Mouse (Mus musculus) 3134 (cell line): ENCODE data around the gene Smc6.

ENCODE experiments used
- DNase-seq: peaks from one replicate; pipeline ENCODE4 v3.0.0-alpha.2; 2011; ENCODE audit warnings: low spot score; ENCODE audit not compliant: insufficient read length; ENCODE audit errors: extremely low read depth

Gene Smc6

DNA sequence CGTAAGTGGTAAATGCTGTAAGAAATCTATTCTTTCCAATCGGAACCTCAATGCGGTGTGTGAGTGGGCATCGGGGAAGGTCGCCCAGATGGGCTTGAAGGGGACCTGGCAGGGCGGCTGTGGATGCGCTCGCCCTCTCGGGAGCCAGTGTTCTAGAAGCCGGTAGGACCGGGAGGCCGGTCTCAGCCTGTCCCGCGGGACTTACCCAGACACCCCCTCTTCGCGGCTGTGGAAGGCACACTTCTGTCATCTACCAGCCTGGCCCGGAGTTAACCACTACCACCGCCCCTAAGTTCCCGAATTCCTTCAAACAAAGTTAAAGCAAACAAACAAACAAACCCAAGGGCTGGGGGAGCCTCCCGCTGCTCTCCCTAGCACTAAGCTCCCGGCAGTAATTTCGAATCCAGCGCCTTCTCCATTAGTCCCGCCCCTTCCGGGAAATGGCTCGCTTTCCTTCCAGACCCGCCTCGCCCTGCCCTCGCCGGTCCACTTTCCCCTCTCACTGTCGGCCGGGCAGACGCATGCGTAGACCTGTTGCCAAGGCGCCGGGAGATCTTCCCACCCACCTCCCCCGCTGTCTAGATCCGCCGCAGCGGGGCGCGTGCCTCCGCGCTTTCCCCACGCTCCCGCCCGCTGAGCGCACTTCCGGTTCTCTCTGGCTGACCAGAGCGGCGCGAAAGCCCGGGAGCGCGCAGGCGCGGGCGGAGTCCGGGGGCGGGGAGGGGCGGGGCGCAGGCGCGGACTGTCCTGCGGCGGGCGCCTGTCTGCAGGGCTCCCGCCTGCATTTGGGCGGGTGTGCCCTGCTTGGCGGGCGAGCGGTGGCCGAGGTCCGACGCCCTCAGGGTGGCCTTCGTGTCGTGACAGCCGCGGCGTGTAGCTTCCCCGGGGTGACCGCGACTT lies at the start of gene Smc6, which contains the start of gene Gen1:
Gene Smc6 (plus strand): TSS at position 505 of the 900 bp plus-strand sequence.
Gene Gen1 (minus strand): TSS at position 420 of the 900 bp plus-strand sequence.
- peak; percentile 98 for DNase-seq

DNA sequence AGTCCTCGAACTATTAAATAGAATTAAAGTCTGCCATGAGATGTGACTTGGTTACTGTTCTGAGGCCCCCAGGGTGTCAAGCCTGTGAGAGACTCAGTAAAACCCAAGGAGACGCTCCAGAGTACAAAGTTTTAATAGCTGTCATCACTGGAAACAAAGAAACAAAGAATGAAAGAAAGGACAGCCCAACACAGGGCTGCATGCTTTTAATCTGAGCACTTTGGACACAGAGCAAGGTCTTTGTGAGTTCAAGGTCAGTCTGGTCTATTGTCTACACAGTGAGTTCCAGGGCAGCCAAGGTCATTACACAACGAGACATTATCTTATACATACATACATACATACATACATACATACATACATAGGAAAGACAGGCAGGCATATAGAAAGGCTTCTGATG lies 49.2 kb upstream of the Smc6 start:
- no peak for DNase-seq

DNA sequence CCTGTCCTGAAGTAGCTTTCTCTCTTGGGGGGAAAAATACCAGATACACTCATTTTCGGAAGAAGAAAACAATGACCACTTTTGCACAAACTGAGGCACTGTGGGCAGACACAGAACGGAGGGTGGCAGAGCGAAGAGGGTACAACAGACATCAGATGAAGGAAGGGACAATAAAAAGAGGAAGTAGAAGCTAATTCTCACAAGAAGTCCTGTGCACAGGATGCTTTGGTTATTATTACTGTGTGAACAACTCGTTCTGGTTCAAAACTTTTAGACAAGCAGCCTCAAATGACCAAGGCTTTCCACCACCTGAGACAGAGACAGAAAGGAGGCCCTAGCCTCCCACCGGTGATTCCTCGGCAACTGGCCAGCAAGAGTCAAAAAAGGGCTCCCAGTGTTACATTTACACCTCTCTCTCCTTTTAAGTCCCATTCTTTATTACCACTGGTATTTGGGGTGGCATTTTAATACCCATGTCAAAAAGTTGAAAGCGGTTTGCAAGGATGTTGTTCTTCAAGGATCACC lies 47.9 kb upstream of the Smc6 start:
- DNase-seq: no peak

DNA sequence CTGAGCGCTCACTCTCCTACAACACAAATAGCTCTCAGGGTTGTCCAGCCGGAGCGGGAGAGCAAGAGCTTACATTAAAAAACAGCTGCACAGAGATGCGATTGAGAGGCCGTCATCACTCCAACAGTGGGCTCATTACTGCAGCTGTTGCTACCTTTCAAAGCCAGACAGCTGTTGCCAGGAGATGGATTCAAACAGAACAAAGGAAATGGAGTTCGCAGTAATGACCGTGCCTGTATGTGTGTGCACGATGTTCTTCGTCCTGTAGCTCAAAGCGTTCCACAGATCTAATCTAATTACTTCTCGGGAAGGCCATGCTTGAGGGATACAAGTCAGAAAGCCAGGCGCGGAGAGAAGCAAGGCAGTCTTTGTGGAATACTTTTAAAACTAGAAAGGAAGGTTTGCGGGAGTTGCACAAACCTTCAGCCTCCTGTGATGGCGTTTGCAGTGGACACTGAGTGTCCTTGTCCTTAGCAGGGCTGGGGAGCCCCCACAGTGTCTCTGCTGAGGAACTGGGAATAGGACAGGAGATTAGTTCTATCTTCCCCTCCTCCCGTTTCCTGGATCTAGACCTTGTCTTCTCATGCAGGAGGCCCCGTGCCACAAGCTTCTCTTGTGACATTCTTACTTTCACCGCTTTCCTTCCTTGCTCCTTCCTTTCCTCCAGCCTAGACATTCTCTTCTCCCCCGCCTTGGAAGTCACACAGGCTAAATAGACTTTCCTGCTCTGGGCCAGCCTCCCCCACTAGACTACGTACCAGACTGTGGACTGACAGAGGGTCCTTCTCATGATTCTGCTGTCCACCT lies 44.0 kb upstream of the Smc6 start:
- no peak for DNase-seq

DNA sequence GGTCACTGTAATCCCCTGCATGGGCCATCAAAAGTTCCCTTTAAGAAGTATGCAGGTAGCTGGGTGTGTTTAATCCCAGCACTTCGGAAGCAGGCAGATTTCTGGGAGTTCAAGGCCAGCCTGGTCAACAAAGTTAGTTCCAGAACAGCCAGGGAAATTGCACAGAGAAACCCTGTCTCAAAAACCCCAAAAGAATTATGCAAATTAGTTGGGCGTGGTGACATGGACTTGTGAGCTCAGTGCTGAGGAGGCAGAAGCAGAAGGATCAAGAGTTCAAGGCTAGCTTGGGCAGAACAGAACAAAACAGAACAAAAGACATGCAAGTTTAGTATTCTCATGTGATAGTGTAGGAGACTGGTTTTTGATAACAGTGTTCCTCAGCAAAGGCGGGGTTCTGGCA lies 43.1 kb upstream of the Smc6 start:
- no peak for DNase-seq

DNA sequence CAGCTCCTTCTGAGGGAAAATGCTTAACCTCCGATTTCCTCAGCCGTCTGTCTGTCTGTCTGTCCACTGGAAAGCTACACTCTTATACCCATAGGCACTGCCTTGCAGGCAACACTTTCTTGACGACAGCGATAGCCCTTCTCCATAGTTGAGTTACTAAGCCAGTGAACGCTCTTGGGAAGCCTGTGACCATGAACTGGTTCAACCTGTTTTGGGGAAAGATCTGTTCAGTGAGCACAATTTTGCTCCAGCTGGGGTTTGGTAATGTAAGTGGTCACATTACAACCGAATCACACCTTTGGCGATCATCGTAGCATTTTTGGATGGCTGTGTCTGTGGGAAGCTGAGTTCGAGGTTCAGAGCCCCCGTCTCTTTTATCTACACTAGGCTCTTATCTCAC lies 42.6 kb upstream of the Smc6 start:
- no peak for DNase-seq

DNA sequence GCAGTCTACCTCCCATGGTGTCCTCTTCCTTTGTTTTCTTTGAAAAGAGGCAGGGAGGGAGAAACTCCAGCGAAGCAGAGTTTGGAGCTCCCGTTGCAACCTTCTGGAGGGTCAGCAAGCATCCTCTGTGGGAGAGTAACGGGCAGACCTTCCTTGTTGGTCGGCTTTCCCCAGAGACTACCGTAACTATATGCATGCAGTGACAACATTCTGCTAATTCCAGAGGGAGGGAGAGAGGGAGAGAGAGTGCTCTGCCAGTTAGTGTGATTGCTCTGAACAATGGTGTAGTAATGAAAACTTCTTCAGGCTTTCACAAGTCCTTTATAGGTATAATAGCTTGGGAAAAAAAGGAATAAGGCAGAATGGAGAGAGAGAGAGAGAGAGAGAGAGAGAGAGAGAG lies 41.0 kb upstream of the Smc6 start:
- DNase-seq: no peak

DNA sequence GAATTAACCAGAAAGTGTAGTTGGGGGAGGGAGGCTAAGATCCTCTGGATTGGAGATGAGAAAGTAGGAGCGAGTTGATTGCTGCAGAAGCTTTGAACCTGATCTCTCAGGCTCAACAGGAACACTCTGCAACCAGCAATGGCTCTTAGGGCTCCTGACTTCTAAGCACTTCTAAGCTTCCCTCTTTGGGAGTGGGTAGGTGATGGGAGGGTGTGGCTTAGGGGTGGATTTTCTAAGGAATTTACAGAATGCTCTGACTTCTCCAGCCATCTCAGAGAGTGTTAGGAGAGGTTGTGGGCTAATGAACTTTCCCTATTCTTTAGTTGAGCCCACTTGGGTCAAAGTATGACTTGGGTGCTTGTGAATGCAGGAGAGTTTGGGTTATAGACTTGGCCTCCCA lies 39.6 kb upstream of the Smc6 start:
- DNase-seq: no peak

DNA sequence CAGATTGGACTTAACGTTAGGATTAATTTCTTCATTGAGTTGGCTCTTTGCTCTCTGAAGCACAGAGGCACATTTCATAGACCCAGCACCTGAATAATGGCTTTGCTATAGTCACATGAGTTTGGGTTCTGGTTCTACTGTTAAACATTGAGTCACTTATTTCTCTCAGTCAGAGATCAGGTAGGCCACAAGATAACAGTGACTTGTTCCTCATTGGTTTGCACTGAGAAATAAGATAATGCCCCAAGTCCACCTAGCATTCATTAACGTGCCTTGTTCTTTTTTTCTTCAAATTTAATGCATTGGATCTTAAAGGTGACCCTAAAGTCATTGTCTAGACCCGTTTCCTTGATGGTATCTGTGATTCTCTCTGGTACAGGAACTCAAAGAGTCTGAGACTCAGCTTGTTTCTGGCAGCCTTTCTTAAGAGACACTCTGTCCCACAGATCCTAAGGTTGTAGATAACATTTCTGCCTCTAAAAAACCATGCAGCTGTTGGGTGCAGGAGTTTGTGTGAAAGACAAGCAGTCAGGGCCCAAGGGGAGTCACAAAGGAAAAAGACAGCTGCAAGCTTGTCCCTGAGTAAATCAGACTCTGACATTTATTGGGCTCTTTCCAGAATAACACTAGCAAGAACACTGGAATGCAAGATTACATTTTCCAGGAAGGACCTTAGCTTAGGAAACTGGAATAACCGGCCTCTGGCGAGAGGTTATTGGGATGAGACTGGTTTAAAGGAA lies 39.0 kb upstream of the Smc6 start:
- no peak for DNase-seq

DNA sequence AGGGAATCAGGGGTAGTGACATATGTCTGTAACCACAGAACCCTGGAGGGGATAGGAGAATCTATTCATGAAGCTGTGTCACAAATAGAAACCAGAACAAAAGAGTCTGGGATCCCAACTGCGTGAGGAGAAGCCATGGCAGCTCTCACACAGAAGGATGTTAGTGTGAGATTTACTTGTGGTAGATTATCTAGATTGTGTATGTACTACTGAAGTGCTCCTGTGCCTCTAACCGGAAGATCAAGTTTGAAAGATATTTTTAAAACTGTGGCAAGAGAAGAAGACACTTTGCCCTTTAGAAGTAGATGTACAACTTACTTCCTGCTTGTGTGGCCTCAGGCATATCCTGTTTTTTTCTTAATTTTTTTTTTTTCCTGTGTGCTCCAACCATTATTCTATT lies 35.4 kb upstream of the Smc6 start:
- DNase-seq: no peak

DNA sequence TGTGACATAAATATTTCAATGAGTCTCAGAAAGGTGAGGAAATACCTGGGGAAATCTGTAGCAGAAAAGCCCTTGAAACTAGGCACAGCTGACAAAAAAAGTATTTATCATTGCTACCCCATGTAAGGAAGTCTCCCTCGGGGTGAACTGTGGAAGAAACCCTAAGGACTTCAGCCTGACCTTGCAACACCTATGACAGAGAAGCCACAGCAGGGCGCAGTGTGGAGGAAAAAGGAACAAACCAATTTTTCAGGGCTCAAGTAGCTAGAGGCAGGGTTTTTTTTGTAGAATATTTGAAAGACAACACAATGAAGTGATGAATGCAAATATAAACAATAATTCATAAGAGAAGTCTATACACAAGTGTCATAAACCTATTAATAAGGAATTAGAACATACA lies 29.7 kb upstream of the Smc6 start:
- no peak for DNase-seq

DNA sequence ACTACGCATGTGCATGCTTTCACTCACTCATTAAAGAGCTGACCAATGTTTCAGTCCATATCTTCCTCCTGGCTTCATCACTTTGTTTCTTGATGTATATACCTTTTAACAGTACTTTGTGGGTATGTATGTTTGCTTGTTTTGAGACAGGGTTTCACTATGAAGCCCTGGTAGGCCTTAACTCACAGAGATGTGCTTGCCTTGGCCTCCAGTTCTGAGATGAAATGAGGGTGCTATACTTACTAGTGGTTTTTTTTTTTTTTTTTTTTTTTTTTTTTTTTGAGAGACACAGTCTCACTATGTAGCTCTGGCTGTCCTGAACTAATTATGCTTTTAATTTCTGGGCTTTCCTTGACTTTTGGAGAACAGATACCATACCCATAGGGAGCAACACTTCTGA lies 18.2 kb upstream of the Smc6 start:
- no peak for DNase-seq

DNA sequence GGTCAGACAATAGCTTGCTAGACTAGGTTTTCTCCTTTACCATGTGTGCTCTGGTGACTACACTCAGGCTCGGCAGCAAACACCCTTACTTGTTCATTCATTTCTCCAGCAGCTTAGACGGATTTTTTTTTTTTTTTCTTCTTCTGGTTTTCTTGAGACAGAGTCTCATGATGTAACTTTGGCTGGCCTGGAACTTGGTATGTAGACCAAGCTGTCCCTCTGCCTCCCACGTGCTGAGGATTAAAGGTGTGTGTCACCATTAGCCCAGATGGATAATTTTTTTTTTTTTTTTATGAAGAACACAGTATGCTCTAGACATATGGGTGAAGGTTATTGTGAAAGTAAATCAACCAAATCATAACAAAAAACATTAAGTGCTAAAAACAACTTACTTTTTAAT lies 15.4 kb upstream of the Smc6 start:
- no peak for DNase-seq

DNA sequence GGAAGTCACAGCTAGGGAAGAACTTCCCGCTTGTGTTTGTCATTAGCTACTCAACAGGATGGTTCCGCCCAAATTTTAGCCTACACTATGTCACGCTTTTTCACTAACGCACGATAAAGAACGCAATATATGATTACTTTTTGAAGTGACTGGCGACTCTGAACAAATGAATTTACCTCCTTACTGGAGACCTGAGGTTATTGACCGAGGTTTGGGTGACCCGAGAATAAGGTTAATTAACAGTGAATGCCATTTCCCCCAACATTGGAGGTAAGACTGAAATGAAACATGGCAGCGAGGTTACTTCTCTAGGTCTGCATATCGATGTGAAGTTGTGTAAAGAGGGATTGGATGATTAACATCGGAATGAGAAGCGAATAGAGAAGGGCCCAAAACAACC lies 791 bp upstream of the Smc6 start:
- DNase-seq: peak; percentile 4

DNA sequence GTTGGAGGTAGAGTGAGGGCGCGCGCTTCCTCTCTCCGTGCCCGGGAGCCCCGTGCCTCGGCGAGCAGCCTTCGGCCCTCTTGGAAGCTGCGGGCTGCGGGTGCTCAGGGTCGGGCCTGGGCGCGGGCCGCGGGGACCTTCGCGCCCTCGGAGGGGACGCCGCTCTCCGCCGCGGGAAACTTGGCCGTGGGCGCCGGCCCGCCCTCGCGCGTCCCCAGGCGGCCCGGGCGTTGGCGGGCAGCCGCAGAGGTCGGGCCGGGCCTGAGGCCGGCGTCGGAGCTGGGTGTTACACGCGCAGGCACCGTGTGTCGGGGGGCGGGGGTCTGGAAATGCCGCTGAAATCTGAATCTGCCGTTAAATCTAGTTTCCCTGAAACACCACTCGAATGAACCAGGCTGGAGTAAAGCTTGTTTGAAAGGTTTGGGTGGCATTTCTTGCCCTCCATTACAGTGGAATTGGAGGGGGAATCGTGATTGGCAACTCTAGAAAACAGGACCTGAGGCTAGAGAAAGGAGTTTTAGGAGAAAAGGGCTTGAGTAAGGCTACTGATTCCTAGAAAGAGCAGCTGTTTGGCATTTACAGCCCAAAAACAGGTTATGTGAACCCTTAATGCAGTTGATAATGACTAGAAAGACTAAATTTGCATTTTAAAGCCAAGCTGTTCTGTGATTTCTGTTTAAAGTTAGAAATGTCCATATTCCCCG lies 748 bp downstream of the Smc6 start:
- DNase-seq: no peak

DNA sequence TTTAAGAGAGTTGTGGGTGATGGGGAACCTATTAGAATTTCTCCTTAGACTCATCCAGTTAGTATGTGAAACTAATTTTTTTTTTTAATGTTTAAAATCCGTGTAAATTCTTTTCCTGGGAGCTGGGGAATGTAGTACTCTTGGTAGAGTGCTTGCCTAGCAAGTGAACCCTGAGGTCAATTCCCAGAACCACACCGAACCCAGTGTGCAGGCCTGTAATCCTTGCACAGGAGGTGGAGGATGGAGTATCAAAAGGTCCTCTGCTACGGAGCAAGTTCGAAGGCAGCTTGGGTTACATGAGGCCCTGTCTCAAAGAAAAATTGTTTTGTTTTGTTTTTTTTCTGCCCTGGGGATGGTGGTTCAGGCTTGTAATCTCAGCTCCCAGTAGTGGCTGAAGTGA lies 1.3 kb downstream of the Smc6 start:
- peak; percentile 6 for DNase-seq

DNA sequence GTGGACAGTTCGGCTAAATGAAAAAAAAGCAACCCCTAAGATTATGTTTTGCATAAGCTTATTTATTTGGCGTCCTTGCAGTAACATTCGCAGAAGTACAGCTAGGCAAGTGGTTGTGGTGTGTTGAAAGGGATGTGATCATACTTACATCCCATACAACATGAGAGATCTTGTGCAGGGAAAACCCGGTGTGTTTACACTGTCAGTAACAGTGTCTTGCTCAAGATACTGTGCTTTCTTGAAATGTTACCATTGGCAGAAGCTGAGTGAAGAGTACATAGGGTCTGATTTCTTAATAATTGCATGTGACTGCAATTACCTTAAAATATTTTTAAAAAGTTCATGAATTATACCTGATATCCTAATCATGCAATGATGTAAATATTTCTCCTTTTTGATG lies 6.9 kb downstream of the Smc6 start:
- DNase-seq: no peak

DNA sequence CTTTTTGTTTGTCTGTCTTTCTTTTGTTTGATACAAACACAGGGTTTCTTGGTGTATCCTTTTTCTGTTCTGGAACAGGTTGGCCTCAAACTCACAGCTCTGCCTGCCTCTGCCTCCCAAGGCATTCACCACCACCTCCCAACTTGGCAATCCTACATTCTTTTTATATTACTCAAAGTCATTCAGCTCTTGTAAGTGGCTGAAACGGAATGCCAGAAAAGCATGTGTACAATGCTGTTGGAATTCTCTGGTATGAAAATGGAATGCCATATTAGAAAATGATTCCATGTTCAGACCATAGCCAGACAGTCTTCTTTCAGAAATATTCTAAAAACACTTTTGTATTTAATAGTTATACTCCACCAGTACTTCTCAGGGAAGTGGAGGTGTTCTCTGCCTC lies 7.5 kb downstream of the Smc6 start:
- DNase-seq: peak; percentile 50

DNA sequence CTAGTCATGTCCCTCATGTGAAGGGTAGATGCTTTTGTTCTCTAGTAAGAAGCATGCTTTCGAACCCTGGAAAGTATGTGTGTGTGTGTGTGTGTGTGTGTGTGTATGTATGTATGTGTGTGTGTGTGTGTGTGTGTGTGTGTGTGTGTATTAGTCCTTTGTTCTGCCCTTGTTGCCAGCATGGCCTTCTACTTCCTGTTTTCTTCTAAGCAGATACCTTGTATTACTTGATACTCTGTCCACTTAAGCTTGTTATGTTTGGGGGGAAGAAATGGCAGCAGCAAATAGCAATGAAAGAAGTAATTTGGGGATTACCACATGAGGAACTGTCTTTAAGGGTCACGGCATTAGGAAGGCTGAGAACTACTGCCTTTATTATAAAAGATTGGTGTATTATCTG lies 10.9 kb downstream of the Smc6 start:
- no peak for DNase-seq

DNA sequence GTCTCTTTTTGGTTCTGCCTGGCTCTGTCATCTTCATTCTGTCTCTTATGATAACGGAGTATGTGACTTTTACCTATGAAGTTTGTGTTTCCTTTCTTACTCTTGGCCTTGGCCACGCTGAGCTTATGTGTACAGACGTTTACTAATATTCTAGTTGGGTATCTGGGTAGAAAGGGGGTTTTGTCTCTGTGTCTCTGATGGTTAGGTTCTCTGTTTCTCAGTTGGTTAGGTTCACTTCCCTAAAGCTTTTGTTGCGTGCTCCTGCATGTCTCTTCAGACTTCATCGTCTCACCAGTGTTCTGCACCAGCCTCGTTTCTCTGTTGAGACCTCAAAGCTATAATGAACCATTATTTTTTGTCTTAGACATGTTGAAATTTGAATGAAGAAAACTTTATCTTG lies 11.5 kb downstream of the Smc6 start:
- DNase-seq: no peak
